Mouse (Mus musculus) lung, postnatal 14 days (tissue): ENCODE measurements around the gene Fer.

ENCODE experiments used
- DNase-seq: peaks from one replicate; pipeline ENCODE4 v3.0.0; 2021

Gene Fer

GRCm38 (mm10) chr17:64167731-64168130 is 304.9 kb downstream of the Fer start:
- DNase-seq = no peak

DNA sequence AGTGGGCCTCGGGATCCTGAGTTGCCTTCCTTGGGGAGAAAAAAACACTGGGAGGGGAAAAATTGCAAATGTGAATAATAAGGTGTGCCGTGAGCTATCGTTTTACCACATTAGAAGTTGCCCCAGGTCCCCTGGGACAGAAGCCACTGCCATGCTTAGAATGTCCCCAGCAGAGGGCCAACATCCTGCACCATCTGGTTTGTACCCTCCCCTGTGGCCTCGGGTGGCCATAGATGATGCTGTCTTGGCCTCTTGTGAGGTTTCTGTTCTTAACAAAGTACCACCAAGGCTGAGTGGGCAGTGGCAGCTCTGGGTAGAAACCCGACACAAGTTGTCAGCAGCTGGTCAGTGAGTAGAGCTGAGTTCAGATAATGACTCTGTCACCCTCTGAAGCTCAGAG is 307.2 kb downstream of the Fer start:
- no peak for DNase-seq

DNA sequence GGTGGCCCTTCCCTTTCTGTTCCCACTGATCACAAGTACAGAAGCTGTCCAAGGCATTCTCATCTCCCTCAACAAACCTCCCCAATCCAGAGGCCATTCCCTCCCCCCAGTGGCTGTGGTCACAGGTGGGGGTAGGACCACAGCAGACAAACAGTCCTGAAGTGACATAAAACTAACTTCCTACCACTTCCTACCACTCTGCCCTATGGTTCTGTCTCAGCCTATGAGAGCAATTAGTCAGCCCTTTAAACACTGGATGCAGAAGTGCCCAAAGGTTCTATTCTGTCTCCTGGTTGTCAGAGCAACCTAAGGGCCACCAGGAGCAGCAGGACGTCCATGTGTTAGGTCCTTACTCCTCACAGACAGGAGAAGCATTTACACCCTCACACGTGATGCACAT is 309.6 kb downstream of the Fer start:
- DNase-seq = no peak

- no peak for DNase-seq
These were observed 317.7 kb downstream of the Fer start for GRCm38 (mm10) chr17:64180546-64180945.

GRCm38 (mm10) chr17:64181291-64181690 is 318.4 kb downstream of the Fer start:
- DNase-seq = no peak

- no peak for DNase-seq
These were observed 319.7 kb downstream of the Fer start for GRCm38 (mm10) chr17:64182599-64182998.

DNA sequence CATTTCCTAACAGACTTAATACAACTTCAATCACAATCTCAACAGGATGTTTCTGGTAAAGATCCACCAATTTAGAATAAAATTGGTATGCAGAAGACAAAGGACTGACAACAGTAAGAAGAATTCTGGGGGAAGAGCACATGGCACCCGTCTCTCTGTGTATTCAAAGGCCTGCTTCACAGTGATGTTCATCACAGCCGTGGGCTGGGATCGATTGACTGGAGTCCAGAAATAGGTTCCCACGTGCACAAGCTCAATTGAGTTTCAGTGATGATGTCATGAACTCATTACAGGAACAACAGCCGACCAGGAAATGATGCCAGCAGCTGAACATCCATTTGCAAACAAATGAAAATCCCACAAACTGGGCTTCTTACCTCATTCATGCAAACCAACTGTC is 320.3 kb downstream of the Fer start:
- no peak for DNase-seq
